In the genomic region with DNA sequence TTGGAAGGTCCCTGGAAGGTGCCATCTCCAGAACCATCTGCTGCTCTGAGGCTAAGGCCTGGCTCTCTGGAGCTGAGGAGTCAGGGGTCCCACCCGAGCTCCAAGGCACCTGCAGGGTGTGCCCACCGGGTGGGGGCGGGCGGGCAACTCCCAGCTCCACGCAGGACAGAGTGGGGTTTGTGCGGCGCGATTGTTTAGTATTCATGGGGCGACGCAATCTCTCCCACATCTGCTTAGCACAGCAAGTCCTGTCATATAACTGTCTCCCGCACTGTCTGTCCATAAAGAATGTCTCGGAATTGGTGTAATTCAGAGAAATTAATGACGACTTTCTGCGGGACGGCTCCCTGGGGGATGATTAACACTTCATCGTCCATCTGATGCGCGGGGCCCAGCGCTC, we compare ENCODE assay signal across 17 mouse cellular contexts. TPM values are rescaled to one million over a fixed set of nuclear protein-coding genes. Genes with fewer than 3 reads are reported as not detected.
DNase-seq lines count a peak whose midpoint lies in the region; ATAC-seq and TF ChIP-seq lines count a peak whose summit lies in the region.
"Had no signal": no experiment of that assay in that cellular context is flagged by ENCODE, and none has a peak within 500 bp of the region (broad histone marks: within the 10 kb centered on the region; RNA-seq: fewer than 3 reads in every experiment).

No protein-coding gene starts in this region.

- no peak for DNase-seq in forebrain, embryonic 10.5 days (ENCODE audit: extremely low spot score, low spot score)
- DNase-seq in midbrain, embryonic 11.5 days (ENCODE audit: low spot score, missing footprints), result no peak
- DNase-seq in forebrain, postnatal 0 days, result no peak
- DNase-seq in urinary bladder, adult 2 months (ENCODE audit: low spot score), result no peak
- DNase-seq in thymus, adult 18-20 months, result no peak
- DNase-seq: gastrocnemius, adult 2 months; kidney, adult 9 months; lung, postnatal 10 days; retina, postnatal 1 day had no signal

- H3K4me1 ChIP-seq in forebrain, embryonic 13.5 days, result peaks cover 36% of the 10 kb centered on the region
- H3K4me1 ChIP-seq in forebrain, embryonic 10.5 days, result peaks cover 25% of the 10 kb centered on the region
- peaks cover 16% of the 10 kb centered on the region for H3K4me1 ChIP-seq in midbrain, embryonic 16.5 days (ENCODE audit: control insufficient read depth, insufficient read depth, low read length)
- H3K4me1 ChIP-seq in midbrain, embryonic 11.5 days (ENCODE audit: control insufficient read depth, insufficient read depth, low read length), result no peaks in the 10 kb centered on the region
- peaks cover 41% of the 10 kb centered on the region for H3K4me1 ChIP-seq in forebrain, postnatal 0 days (ENCODE audit: insufficient read depth)
- peaks cover 28% of the 10 kb centered on the region for H3K4me1 ChIP-seq in neural tube, embryonic 12.5 days
- H3K4me1 ChIP-seq: liver, embryonic 15.5 days had no signal

- TF ChIP-seq CTCF in forebrain, postnatal 0 days (IDR thresholded peaks at IDR 0.05; ENCODE audit: low read depth), result no peak

- H3K9me3 ChIP-seq in forebrain, embryonic 13.5 days (replicated peaks), result no peaks in the 10 kb centered on the region
- no peaks in the 10 kb centered on the region for H3K9me3 ChIP-seq in forebrain, embryonic 10.5 days
- no peaks in the 10 kb centered on the region for H3K9me3 ChIP-seq in midbrain, embryonic 16.5 days (replicated peaks; ENCODE audit: control insufficient read depth, low read length, poor library complexity, severe bottlenecking)
- no peaks in the 10 kb centered on the region for H3K9me3 ChIP-seq in midbrain, embryonic 11.5 days (ENCODE audit: control insufficient read depth, low read length)
- H3K9me3 ChIP-seq in forebrain, postnatal 0 days (ENCODE audit: low read length), result no peaks in the 10 kb centered on the region
- no peaks in the 10 kb centered on the region for H3K9me3 ChIP-seq in neural tube, embryonic 12.5 days
- H3K9me3 ChIP-seq: heart, embryonic 13.5 days; intestine, embryonic 15.5 days; limb, embryonic 15.5 days; liver, embryonic 15.5 days; stomach, embryonic 15.5 days had no signal

- no peak overlapping the region for H3K4me3 ChIP-seq in forebrain, embryonic 13.5 days
- H3K4me3 ChIP-seq in forebrain, embryonic 10.5 days, result no peak overlapping the region
- H3K4me3 ChIP-seq in midbrain, embryonic 16.5 days (ENCODE audit: low read depth, low read length), result no peak overlapping the region
- H3K4me3 ChIP-seq in midbrain, embryonic 11.5 days (ENCODE audit: low read depth, low read length), result no peak overlapping the region
- H3K4me3 ChIP-seq in forebrain, postnatal 0 days (ENCODE audit: low read depth, low read length), result no peak overlapping the region
- no peak overlapping the region for H3K4me3 ChIP-seq in neural tube, embryonic 12.5 days
- H3K4me3 ChIP-seq: gastrocnemius, adult 2 months; liver, embryonic 15.5 days had no signal

- ATAC-seq in forebrain, embryonic 13.5 days, result no peak; the same call in 1 of the 2 replicates
- peak; percentile 6 for ATAC-seq in midbrain, embryonic 16.5 days
- no peak for ATAC-seq in midbrain, embryonic 11.5 days (ENCODE audit: low FRiP score)
- ATAC-seq in forebrain, postnatal 0 days, result no peak
- peak; percentile 52 for ATAC-seq in neural tube, embryonic 12.5 days (ENCODE audit: low FRiP score, low read depth)

- peak overlapping the region; percentile 85 for H3K27ac ChIP-seq in forebrain, embryonic 13.5 days
- no peak overlapping the region for H3K27ac ChIP-seq in forebrain, embryonic 10.5 days
- H3K27ac ChIP-seq in midbrain, embryonic 16.5 days (ENCODE audit: low read length), result no peak overlapping the region
- H3K27ac ChIP-seq in midbrain, embryonic 11.5 days (ENCODE audit: low read depth, low read length), result no peak overlapping the region
- peak overlapping the region; percentile 90 for H3K27ac ChIP-seq in forebrain, postnatal 0 days (ENCODE audit: low read depth, low read length)
- peak overlapping the region; percentile 11; the same call in 1 of the 2 replicates for H3K27ac ChIP-seq in neural tube, embryonic 12.5 days
- H3K27ac ChIP-seq: gastrocnemius, adult 2 months; heart, embryonic 13.5 days; intestine, embryonic 15.5 days; limb, embryonic 15.5 days; liver, embryonic 15.5 days; stomach, embryonic 15.5 days had no signal

- 89% methylated on average over 19 of the region's 19 CpGs for WGBS in forebrain, embryonic 13.5 days
- 92% methylated on average over 19 of the region's 19 CpGs for WGBS in forebrain, embryonic 10.5 days
- WGBS in midbrain, embryonic 16.5 days, result 85% methylated on average over 19 of the region's 19 CpGs
- 90% methylated on average over 19 of the region's 19 CpGs for WGBS in midbrain, embryonic 11.5 days
- WGBS in forebrain, postnatal 0 days, result 72% methylated on average over 19 of the region's 19 CpGs
- WGBS in neural tube, embryonic 12.5 days, result 46% methylated on average over 19 of the region's 19 CpGs

- H3K9ac ChIP-seq in forebrain, embryonic 13.5 days, result no peak overlapping the region
- no peak overlapping the region for H3K9ac ChIP-seq in midbrain, embryonic 16.5 days (ENCODE audit: low read depth, low read length)
- no peak overlapping the region for H3K9ac ChIP-seq in midbrain, embryonic 11.5 days (ENCODE audit: low read length)
- H3K9ac ChIP-seq in forebrain, postnatal 0 days, result no peak overlapping the region
- H3K9ac ChIP-seq in neural tube, embryonic 12.5 days, result no peak overlapping the region
- H3K9ac ChIP-seq: intestine, embryonic 15.5 days; limb, embryonic 15.5 days; liver, embryonic 15.5 days; stomach, embryonic 15.5 days had no signal

- H3K27me3 ChIP-seq in forebrain, embryonic 13.5 days, result peaks cover 69% of the 10 kb centered on the region
- H3K27me3 ChIP-seq in forebrain, embryonic 10.5 days (ENCODE audit: poor library complexity, severe bottlenecking), result peaks cover 98% of the 10 kb centered on the region
- no peaks in the 10 kb centered on the region for H3K27me3 ChIP-seq in midbrain, embryonic 16.5 days (ENCODE audit: control insufficient read depth, insufficient read depth, low read depth, low read length)
- H3K27me3 ChIP-seq in midbrain, embryonic 11.5 days (ENCODE audit: control insufficient read depth, insufficient read depth, low read length), result peaks cover 36% of the 10 kb centered on the region
- H3K27me3 ChIP-seq in forebrain, postnatal 0 days (ENCODE audit: insufficient read depth, low read length), result no peaks in the 10 kb centered on the region
- H3K27me3 ChIP-seq in neural tube, embryonic 12.5 days (replicated peaks), result peaks cover 14% of the 10 kb centered on the region

- no peak overlapping the region for H3K4me2 ChIP-seq in forebrain, embryonic 13.5 days
- H3K4me2 ChIP-seq in midbrain, embryonic 16.5 days (ENCODE audit: low read length), result no peak overlapping the region
- no peak overlapping the region for H3K4me2 ChIP-seq in midbrain, embryonic 11.5 days
- no peak overlapping the region for H3K4me2 ChIP-seq in forebrain, postnatal 0 days (ENCODE audit: low read depth)
- H3K4me2 ChIP-seq in neural tube, embryonic 12.5 days (replicated peaks), result peak overlapping the region; percentile 28; the same call in 1 of the 2 replicates

- H3K36me3 ChIP-seq in forebrain, embryonic 13.5 days (ENCODE audit: poor library complexity, severe bottlenecking), result no peaks in the 10 kb centered on the region
- no peaks in the 10 kb centered on the region for H3K36me3 ChIP-seq in forebrain, embryonic 10.5 days (replicated peaks)
- no peaks in the 10 kb centered on the region for H3K36me3 ChIP-seq in midbrain, embryonic 16.5 days (ENCODE audit: control insufficient read depth, insufficient read depth, low read length)
- H3K36me3 ChIP-seq in midbrain, embryonic 11.5 days (ENCODE audit: control insufficient read depth, insufficient read depth, low read length), result no peaks in the 10 kb centered on the region
- H3K36me3 ChIP-seq in forebrain, postnatal 0 days (ENCODE audit: insufficient read depth), result no peaks in the 10 kb centered on the region
- H3K36me3 ChIP-seq in neural tube, embryonic 12.5 days, result no peaks in the 10 kb centered on the region
- H3K36me3 ChIP-seq: heart, embryonic 13.5 days; intestine, embryonic 15.5 days; limb, embryonic 15.5 days; liver, embryonic 15.5 days; stomach, embryonic 15.5 days had no signal

RNA-seq across cellular contexts. Expression of gene Calcoco1, which starts 15.1 kb away (rescaled TPM):
- 45.0 and 48.7 TPM in 2 replicates for polyA plus RNA-seq in forebrain, embryonic 13.5 days (2015; fragmentation: Nextera tagmentation; extraction: Ambion mirVana)
- 21.9 and 24.0 TPM in 2 replicates for polyA plus RNA-seq in forebrain, embryonic 10.5 days (2016; fragmentation: Nextera tagmentation; extraction: Ambion mirVana)
- 38.3 and 38.7 TPM in 2 replicates for polyA plus RNA-seq in midbrain, embryonic 16.5 days (2015; fragmentation: Nextera tagmentation; extraction: Ambion mirVana)
- polyA plus RNA-seq in midbrain, embryonic 11.5 days (2014; fragmentation: Nextera tagmentation; extraction: Ambion mirVana), result 27.5 and 28.3 TPM in 2 replicates
- 42.6 and 47.1 TPM in 2 replicates for total RNA-seq in forebrain, postnatal 0 days (2014; rRNA removed)
- 33.5 and 36.9 TPM in 2 replicates for polyA plus RNA-seq in forebrain, postnatal 0 days (2015; fragmentation: Nextera tagmentation; extraction: Ambion mirVana)
- 39.1 and 47.3 TPM in 2 replicates for polyA plus RNA-seq in neural tube, embryonic 12.5 days (2016; fragmentation: Nextera tagmentation; extraction: Ambion mirVana)
- 52.1 and 79.6 TPM in 2 replicates for polyA plus RNA-seq in urinary bladder, adult 2 months (2012; rRNA removed)

Comparison
In these comparisons a context has a peak if more than half of its experiments do, and no peak if none do; other contexts are left out.
1. ATAC-seq: peak in midbrain, embryonic 16.5 days (single experiment) and neural tube, embryonic 12.5 days (single experiment); none in forebrain, embryonic 13.5 days (single experiment), midbrain, embryonic 11.5 days (single experiment) and forebrain, postnatal 0 days (single experiment).
2. H3K27ac ChIP-seq: peak in forebrain, embryonic 13.5 days (single experiment), forebrain, postnatal 0 days (single experiment) and neural tube, embryonic 12.5 days (single experiment); none in forebrain, embryonic 10.5 days (single experiment), midbrain, embryonic 16.5 days (single experiment) and midbrain, embryonic 11.5 days (single experiment).